Mouse (Mus musculus): Measurements from ENCODE around the gene Gm20388. TPM values are rescaled to one million over a fixed set of nuclear protein-coding genes. Genes with fewer than 3 reads are reported as not detected.

The Gm20388 gene
- polyA plus RNA-seq, 1 experiment: 49.7 TPM

- Histone ChIP-seq H3K27ac (ENCODE audit: insufficient read depth, low read depth, low read length) (no peak overlapping the region), H3K4me3 (ENCODE audit: insufficient read depth, low read depth, low read length) (0 out of 2 replicates have a peak overlapping the region, but pooled peaks have one; percentile 7), H3K27me3 (replicated peaks; ENCODE audit: control insufficient read depth, insufficient read depth, low read length) (no peaks in the 10 kb centered on the region), H3K4me1 (ENCODE audit: control insufficient read depth, insufficient read depth, low read length) (no peaks in the 10 kb centered on the region), H3K36me3 (ENCODE audit: control insufficient read depth, insufficient read depth, low read length) (no peaks in the 10 kb centered on the region)
- no peak for TF ChIP-seq CTCF (conservative IDR thresholded peaks at IDR 0.05; ENCODE audit: insufficient read depth, insufficient read length, low read depth, low read length)
- no peak for TF ChIP-seq POLR2A (IDR thresholded peaks at IDR 0.05; ENCODE audit: low read depth, low read length)
- 42% methylated on average over 6 of the region's 6 CpGs for WGBS
- DNase-seq: no peak
Measured at GRCm38 (mm10) chr8:121126191-121126590, 1215.5 kb downstream of the Gm20388 start.

DNA sequence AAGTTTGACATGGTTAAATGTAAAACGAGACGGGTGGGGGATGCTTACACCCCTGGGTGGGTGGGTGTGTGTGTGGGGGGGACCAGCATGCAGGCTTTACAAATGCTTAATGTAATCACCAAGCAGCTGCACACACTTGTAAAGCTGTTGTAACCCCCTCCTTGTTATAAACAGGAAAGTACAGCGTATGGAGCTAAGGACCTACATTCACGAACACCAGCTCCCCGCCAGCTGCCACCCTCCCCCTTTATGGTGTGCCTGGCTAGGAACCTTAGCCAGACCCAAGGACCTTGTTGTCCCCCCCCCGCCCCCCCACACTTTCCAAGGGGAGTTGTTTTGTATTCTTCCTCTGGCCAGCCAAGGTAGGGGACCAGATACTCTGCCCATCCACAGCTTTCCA is 1216.1 kb downstream of the Gm20388 start:
- TF ChIP-seq CTCF (conservative IDR thresholded peaks at IDR 0.05; ENCODE audit: insufficient read depth, insufficient read length, low read depth, low read length): no peak
- TF ChIP-seq POLR2A (IDR thresholded peaks at IDR 0.05; ENCODE audit: low read depth, low read length): no peak
- Histone ChIP-seq H3K27me3 (replicated peaks; ENCODE audit: control insufficient read depth, insufficient read depth, low read length) (no peaks in the 10 kb centered on the region), H3K4me3 (ENCODE audit: insufficient read depth, low read depth, low read length) (no peak overlapping the region), H3K36me3 (ENCODE audit: control insufficient read depth, insufficient read depth, low read length) (no peaks in the 10 kb centered on the region), H3K4me1 (ENCODE audit: control insufficient read depth, insufficient read depth, low read length) (no peaks in the 10 kb centered on the region), H3K27ac (ENCODE audit: insufficient read depth, low read depth, low read length) (no peak overlapping the region)
- 58% methylated on average over 6 of the region's 6 CpGs for WGBS
- no peak for DNase-seq

DNA sequence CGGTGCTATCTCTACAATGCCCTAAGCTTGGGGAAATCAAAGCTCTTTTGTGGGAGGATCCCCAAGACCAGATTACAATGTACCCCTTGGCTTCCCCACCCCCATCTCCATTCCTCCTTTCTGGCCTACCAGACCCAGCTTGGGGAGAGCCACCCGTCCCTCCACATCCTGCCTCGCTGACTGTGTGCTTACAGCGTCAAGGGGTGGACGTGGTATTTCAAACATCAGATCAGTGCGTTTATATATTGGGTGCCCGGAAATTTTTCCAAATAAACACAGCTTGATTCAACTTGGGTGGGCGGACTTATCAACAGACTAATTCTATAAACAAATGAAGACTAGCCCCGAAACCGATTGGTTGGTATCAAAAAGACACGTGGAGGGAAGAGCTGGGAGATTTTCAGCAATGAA is 1216.7 kb downstream of the Gm20388 start:
- Histone ChIP-seq H3K4me3 (ENCODE audit: insufficient read depth, low read depth, low read length) (no peak overlapping the region), H3K27me3 (replicated peaks; ENCODE audit: control insufficient read depth, insufficient read depth, low read length) (no peaks in the 10 kb centered on the region), H3K36me3 (ENCODE audit: control insufficient read depth, insufficient read depth, low read length) (no peaks in the 10 kb centered on the region), H3K27ac (ENCODE audit: insufficient read depth, low read depth, low read length) (no peak overlapping the region), H3K4me1 (ENCODE audit: control insufficient read depth, insufficient read depth, low read length) (no peaks in the 10 kb centered on the region)
- 53% methylated on average over 11 of the region's 11 CpGs for WGBS
- DNase-seq: no peak
- TF ChIP-seq POLR2A (IDR thresholded peaks at IDR 0.05; ENCODE audit: low read depth, low read length) (no peak), CTCF (conservative IDR thresholded peaks at IDR 0.05; ENCODE audit: insufficient read depth, insufficient read length, low read depth, low read length) (no peak)

DNA sequence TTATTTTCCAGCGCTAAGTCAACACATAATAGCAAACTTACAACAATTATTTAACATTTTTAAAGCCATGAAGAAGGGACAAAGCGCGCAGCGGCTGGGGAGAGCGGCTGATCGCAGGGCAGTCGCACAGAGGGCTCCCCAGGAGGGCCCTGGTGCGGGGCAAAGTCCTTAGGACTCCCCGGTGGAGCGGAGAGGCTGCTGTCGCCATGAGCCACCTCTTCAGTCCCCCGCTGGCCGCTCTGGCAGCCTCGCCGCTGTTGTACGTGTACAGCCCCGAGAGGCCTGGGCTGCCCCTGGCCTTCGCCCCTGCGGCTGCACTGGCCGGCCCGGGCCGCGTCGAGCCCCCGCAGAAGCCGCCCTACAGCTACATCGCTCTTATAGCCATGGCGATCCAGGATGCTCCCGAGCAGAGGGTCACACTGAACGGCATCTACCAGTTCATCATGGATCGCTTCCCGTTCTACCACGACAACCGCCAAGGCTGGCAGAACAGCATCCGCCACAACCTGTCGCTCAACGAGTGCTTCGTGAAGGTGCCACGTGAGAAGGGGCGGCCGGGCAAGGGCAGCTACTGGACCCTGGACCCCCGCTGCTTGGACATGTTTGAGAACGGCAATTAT is 1217.2 kb downstream of the Gm20388 start, which contains the start of gene Foxl1:
TSS of gene Foxl1 (plus strand) at position 185 of the 620 bp plus-strand sequence.
- 16% methylated on average over 43 of the region's 43 CpGs for WGBS
- no peak for DNase-seq
- Histone ChIP-seq H3K4me3 (ENCODE audit: insufficient read depth, low read depth, low read length) (no peak within 1 kb of the TSS), H3K27ac (ENCODE audit: insufficient read depth, low read depth, low read length) (no peak within 1 kb of the TSS), H3K4me1 (ENCODE audit: control insufficient read depth, insufficient read depth, low read length) (no peaks in the 10 kb centered on the region), H3K36me3 (ENCODE audit: control insufficient read depth, insufficient read depth, low read length) (no peaks in the 10 kb centered on the region), H3K27me3 (replicated peaks; ENCODE audit: control insufficient read depth, insufficient read depth, low read length) (no peaks in the 10 kb centered on the region)
- TF ChIP-seq CTCF (conservative IDR thresholded peaks at IDR 0.05; ENCODE audit: insufficient read depth, insufficient read length, low read depth, low read length): no peak
- TF ChIP-seq POLR2A (IDR thresholded peaks at IDR 0.05; ENCODE audit: low read depth, low read length): no peak

- no peak for TF ChIP-seq CTCF (conservative IDR thresholded peaks at IDR 0.05; ENCODE audit: insufficient read depth, insufficient read length, low read depth, low read length)
- TF ChIP-seq POLR2A (IDR thresholded peaks at IDR 0.05; ENCODE audit: low read depth, low read length): no peak
- no peak for DNase-seq
- Histone ChIP-seq H3K36me3 (ENCODE audit: control insufficient read depth, insufficient read depth, low read length) (no peaks in the 10 kb centered on the region), H3K27me3 (replicated peaks; ENCODE audit: control insufficient read depth, insufficient read depth, low read length) (no peaks in the 10 kb centered on the region), H3K4me1 (ENCODE audit: control insufficient read depth, insufficient read depth, low read length) (no peaks in the 10 kb centered on the region), H3K4me3 (ENCODE audit: insufficient read depth, low read depth, low read length) (no peak overlapping the region), H3K27ac (ENCODE audit: insufficient read depth, low read depth, low read length) (no peak overlapping the region)
- WGBS: 18% methylated on average over 55 of the region's 55 CpGs
Measured at GRCm38 (mm10) chr8:121128531-121129264, 1218.1 kb downstream of the Gm20388 start.

DNA sequence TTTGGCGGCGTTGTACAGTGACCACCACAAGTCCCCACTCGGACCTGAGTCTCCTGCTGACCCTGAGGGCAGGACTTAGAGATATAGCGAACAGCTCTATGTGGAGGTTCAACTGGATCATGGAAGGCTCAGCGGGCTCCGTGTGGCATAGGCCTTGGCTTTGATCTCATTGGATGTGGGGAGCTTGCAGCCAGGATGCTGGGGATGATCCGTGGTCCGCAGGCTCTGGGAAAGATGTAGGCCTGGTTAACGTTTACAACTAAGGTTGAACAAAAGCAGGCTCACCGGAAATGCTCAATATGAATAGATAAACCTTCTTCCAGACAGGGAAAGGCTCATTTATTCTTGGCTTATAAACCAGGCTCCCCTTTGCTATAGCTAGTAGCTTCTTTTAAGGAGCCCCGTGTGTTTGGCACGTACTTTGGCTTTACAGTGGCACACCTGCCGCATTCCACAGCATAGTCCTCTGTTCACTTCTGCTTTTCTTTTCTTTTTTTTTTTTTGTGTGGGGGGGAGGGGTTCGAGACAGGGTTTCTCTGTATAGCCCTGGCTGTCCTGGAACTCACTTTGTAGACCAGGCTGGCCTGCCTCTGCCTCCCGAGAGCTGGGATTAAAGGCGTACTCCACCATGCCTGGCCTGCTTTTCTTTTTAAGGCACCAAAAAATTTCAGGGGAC is 1218.8 kb downstream of the Gm20388 start:
- DNase-seq: no peak
- Histone ChIP-seq H3K4me1 (ENCODE audit: control insufficient read depth, insufficient read depth, low read length) (no peaks in the 10 kb centered on the region), H3K27ac (ENCODE audit: insufficient read depth, low read depth, low read length) (no peak overlapping the region), H3K27me3 (replicated peaks; ENCODE audit: control insufficient read depth, insufficient read depth, low read length) (no peaks in the 10 kb centered on the region), H3K36me3 (ENCODE audit: control insufficient read depth, insufficient read depth, low read length) (no peaks in the 10 kb centered on the region), H3K4me3 (ENCODE audit: insufficient read depth, low read depth, low read length) (no peak overlapping the region)
- WGBS: 71% methylated on average over 16 of the region's 16 CpGs
- no peak for TF ChIP-seq POLR2A (IDR thresholded peaks at IDR 0.05; ENCODE audit: low read depth, low read length)

DNA sequence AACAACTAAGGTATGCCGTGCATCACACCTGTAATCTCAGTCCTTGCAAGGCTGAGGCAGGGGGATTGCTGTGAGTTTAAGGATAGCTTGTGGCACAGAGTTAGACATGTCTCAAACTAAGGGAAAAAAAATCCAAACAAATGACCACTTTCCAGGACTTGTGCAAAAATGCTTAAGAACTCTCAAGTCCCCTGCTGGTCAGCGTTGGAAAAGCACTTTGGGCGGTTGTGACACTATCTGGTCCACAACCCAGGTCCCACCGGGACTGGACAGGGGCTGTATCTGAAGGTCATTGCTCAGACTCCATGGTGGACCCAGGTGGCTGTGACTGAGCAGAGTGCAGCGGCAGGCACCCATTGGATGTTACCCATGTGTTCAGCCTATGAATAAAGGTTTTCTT is 1219.9 kb downstream of the Gm20388 start:
- H3K36me3 ChIP-seq (ENCODE audit: control insufficient read depth, insufficient read depth, low read length): no peaks in the 10 kb centered on the region
- no peak for DNase-seq
- H3K4me1 ChIP-seq (ENCODE audit: control insufficient read depth, insufficient read depth, low read length): no peaks in the 10 kb centered on the region
- WGBS: 40% methylated on average over 5 of the region's 5 CpGs
- H3K27me3 ChIP-seq (replicated peaks; ENCODE audit: control insufficient read depth, insufficient read depth, low read length): no peaks in the 10 kb centered on the region
- no peak overlapping the region for H3K27ac ChIP-seq (ENCODE audit: insufficient read depth, low read depth, low read length)
- peak; percentile 47 for TF ChIP-seq CTCF (conservative IDR thresholded peaks at IDR 0.05; ENCODE audit: insufficient read depth, insufficient read length, low read depth, low read length)
- TF ChIP-seq POLR2A (IDR thresholded peaks at IDR 0.05; ENCODE audit: low read depth, low read length): no peak
- H3K4me3 ChIP-seq (ENCODE audit: insufficient read depth, low read depth, low read length): no peak overlapping the region

Data from kidney, adult 2 months (tissue).